Comparison of ENCODE assay signal across 19 mouse cellular contexts in genomic region chr5:123914852-123915251, GRCm38 (mm10). TPM values are rescaled to one million over a fixed set of nuclear protein-coding genes. Genes with fewer than 3 reads are reported as not detected.
DNase-seq lines count a peak whose midpoint lies in the region; ATAC-seq lines count a peak whose summit lies in the region.
"Had no signal": no experiment of that assay in that cellular context is flagged by ENCODE, and none has a peak within 500 bp of the region (broad histone marks: within the 10 kb centered on the region; RNA-seq: fewer than 3 reads in every experiment).

No protein-coding gene starts in this region.

- ATAC-seq in CD4-positive, CD25-positive, alpha-beta regulatory T cell, adult 4 months = peak; percentile 96
- no peak for ATAC-seq in heart, embryonic 11.5 days (replicated peaks; ENCODE audit: insufficient number of reproducible peaks, low FRiP score, low TSS enrichment)

- H3K4me1 ChIP-seq in megakaryocyte, embryonic 14.5 days = peaks cover 38% of the 10 kb centered on the region
- H3K4me1 ChIP-seq in heart, embryonic 11.5 days (ENCODE audit: control insufficient read depth, insufficient read depth, low read length) = peaks cover 3% of the 10 kb centered on the region
- H3K4me1 ChIP-seq: embryonic facial prominence, embryonic 10.5 days; limb, embryonic 13.5 days; neural tube, embryonic 12.5 days; stomach, embryonic 15.5 days had no signal

- H3K36me3 ChIP-seq in megakaryocyte, embryonic 14.5 days (replicated peaks; ENCODE audit: low read length) = peaks cover 89% of the 10 kb centered on the region
- peaks cover 12% of the 10 kb centered on the region for H3K36me3 ChIP-seq in heart, embryonic 11.5 days (ENCODE audit: control insufficient read depth, insufficient read depth, low read length)

- no peak overlapping the region for H3K4me2 ChIP-seq in heart, embryonic 11.5 days
- H3K4me2 ChIP-seq: hindbrain, embryonic 12.5 days; limb, embryonic 13.5 days; neural tube, embryonic 12.5 days; stomach, embryonic 15.5 days had no signal

- no peak overlapping the region for H3K9ac ChIP-seq in heart, embryonic 11.5 days (ENCODE audit: low read depth, low read length)
- H3K9ac ChIP-seq: hindbrain, embryonic 12.5 days; limb, embryonic 13.5 days; neural tube, embryonic 12.5 days; stomach, embryonic 15.5 days had no signal

- 76% methylated on average over 3 of the region's 3 CpGs for WGBS in heart, embryonic 11.5 days (ENCODE audit: insufficient replicate concordance)

- DNase-seq in CD4-positive helper T cell, adult 2 months (ENCODE audit: low read depth, low spot score) = peak; percentile 65
- DNase-seq in adrenal gland, postnatal 25 days = peak; percentile 35
- no peak for DNase-seq in heart, adult 8-10 months (ENCODE audit: low spot score)
- no peak for DNase-seq in lung, postnatal 4 days
- DNase-seq: cerebellum, postnatal 14 days; gastrocnemius, postnatal 10 days; kidney, adult 11 months; kidney, postnatal 10 days; midbrain, embryonic 14.5 days; right cerebral cortex, postnatal 25 days had no signal

- no peaks in the 10 kb centered on the region for H3K9me3 ChIP-seq in megakaryocyte, embryonic 14.5 days
- H3K9me3 ChIP-seq in heart, embryonic 11.5 days (replicated peaks; ENCODE audit: control insufficient read depth, low read length) = no peaks in the 10 kb centered on the region
- H3K9me3 ChIP-seq: embryonic facial prominence, embryonic 10.5 days; hindbrain, embryonic 12.5 days; limb, embryonic 13.5 days; neural tube, embryonic 12.5 days; stomach, embryonic 15.5 days had no signal

- H3K27ac ChIP-seq in heart, embryonic 11.5 days (ENCODE audit: low read depth, low read length) = no peak overlapping the region
- H3K27ac ChIP-seq: embryonic facial prominence, embryonic 10.5 days; hindbrain, embryonic 12.5 days; limb, embryonic 13.5 days; neural tube, embryonic 12.5 days; stomach, embryonic 15.5 days had no signal

- H3K27me3 ChIP-seq in megakaryocyte, embryonic 14.5 days (replicated peaks) = no peaks in the 10 kb centered on the region
- no peaks in the 10 kb centered on the region for H3K27me3 ChIP-seq in heart, embryonic 11.5 days (ENCODE audit: control insufficient read depth, insufficient read depth, low read length)
- H3K27me3 ChIP-seq: hindbrain, embryonic 12.5 days; limb, embryonic 13.5 days; neural tube, embryonic 12.5 days; stomach, embryonic 15.5 days had no signal

- H3K4me3 ChIP-seq in megakaryocyte, embryonic 14.5 days (replicated peaks) = peak overlapping the region; percentile 71
- H3K4me3 ChIP-seq in heart, embryonic 11.5 days (ENCODE audit: low read depth, low read length) = no peak overlapping the region
- H3K4me3 ChIP-seq: embryonic facial prominence, embryonic 10.5 days; hindbrain, embryonic 12.5 days; limb, embryonic 13.5 days; neural tube, embryonic 12.5 days; stomach, embryonic 15.5 days had no signal

RNA-seq across cellular contexts. Expression of gene Denr, which starts 7.9 kb away (rescaled TPM):
- 10 to 100 TPM; 52.8 to 75.2 TPM for polyA plus RNA-seq in CD4-positive, CD25-positive, alpha-beta regulatory T cell, adult 4 months (2017; shearing (Covaris generic))
- total RNA-seq in adrenal gland, postnatal 25 days (2021) = 65.3 and 87.6 TPM in 2 replicates
- 3.0 and 91.3 TPM in 2 replicates for polyA plus RNA-seq in megakaryocyte, embryonic 14.5 days (2012; ENCODE audit: insufficient read depth, low replicate concordance)
- 10 to 100 TPM; 45.9 to 52.4 (median 50.6) TPM for total RNA-seq in heart, adult 8-10 months (2022)
- 104 and 110 TPM in 2 replicates for polyA plus RNA-seq in heart, embryonic 11.5 days (2014; fragmentation: Nextera tagmentation; extraction: Ambion mirVana)

RNA-seq across cellular contexts. Expression of gene Gm43518, which starts 12.4 kb away (rescaled TPM):
- 1 to 10 TPM; 2.7 to 8.0 TPM for polyA plus RNA-seq in CD4-positive, CD25-positive, alpha-beta regulatory T cell, adult 4 months (2017; shearing (Covaris generic))
- total RNA-seq in adrenal gland, postnatal 25 days (2021) = 1.9 TPM in 1 of 2 replicates, not detected in the other
- polyA plus RNA-seq in megakaryocyte, embryonic 14.5 days (2012; ENCODE audit: insufficient read depth, low replicate concordance) = not detected in 2 replicates
- under 1 TPM in 1 of 4 experiments, not detected in 3; 0.92 TPM for total RNA-seq in heart, adult 8-10 months (2022)
- 0.93 and 1.2 TPM in 2 replicates for polyA plus RNA-seq in heart, embryonic 11.5 days (2014; fragmentation: Nextera tagmentation; extraction: Ambion mirVana)

RNA-seq across cellular contexts. Expression of gene Ccdc62, which starts 15.6 kb away (rescaled TPM):
- polyA plus RNA-seq in CD4-positive, CD25-positive, alpha-beta regulatory T cell, adult 4 months (2017; shearing (Covaris generic)) = 10 to 100 TPM in 1 of 2 experiments, 1 to 10 TPM in 1; 9.6 to 16.0 TPM
- 4.9 and 5.0 TPM in 2 replicates for total RNA-seq in adrenal gland, postnatal 25 days (2021)
- polyA plus RNA-seq in megakaryocyte, embryonic 14.5 days (2012; ENCODE audit: insufficient read depth, low replicate concordance) = 2.1 TPM in 1 of 2 replicates, not detected in the other
- 1 to 10 TPM in 3 of 4 experiments, under 1 TPM in 1; 0.60 to 3.8 (median 2.0) TPM for total RNA-seq in heart, adult 8-10 months (2022)
- 6.0 and 6.4 TPM in 2 replicates for polyA plus RNA-seq in heart, embryonic 11.5 days (2014; fragmentation: Nextera tagmentation; extraction: Ambion mirVana)

RNA-seq across cellular contexts. Expression of gene Hcar1, which starts 35.0 kb away (rescaled TPM):
- not detected for polyA plus RNA-seq in CD4-positive, CD25-positive, alpha-beta regulatory T cell, adult 4 months (2017; shearing (Covaris generic))
- total RNA-seq in adrenal gland, postnatal 25 days (2021) = 3.7 and 5.3 TPM in 2 replicates
- polyA plus RNA-seq in megakaryocyte, embryonic 14.5 days (2012; ENCODE audit: insufficient read depth, low replicate concordance) = 0.50 TPM in 1 of 2 replicates, not detected in the other
- under 1 TPM; 0.31 to 0.52 (median 0.42) TPM for total RNA-seq in heart, adult 8-10 months (2022)
- polyA plus RNA-seq in heart, embryonic 11.5 days (2014; fragmentation: Nextera tagmentation; extraction: Ambion mirVana) = 0.06 TPM in 1 of 2 replicates, not detected in the other
- polyA plus RNA-seq: neural tube, embryonic 12.5 days had no signal

RNA-seq across cellular contexts. Expression of gene Hcar2, which starts 49.6 kb away (rescaled TPM):
- polyA plus RNA-seq in CD4-positive, CD25-positive, alpha-beta regulatory T cell, adult 4 months (2017; shearing (Covaris generic)) = under 1 TPM in 1 of 2 experiments, not detected in 1; 0.42 TPM
- total RNA-seq in adrenal gland, postnatal 25 days (2021) = 0.48 and 1.4 TPM in 2 replicates
- polyA plus RNA-seq in megakaryocyte, embryonic 14.5 days (2012; ENCODE audit: insufficient read depth, low replicate concordance) = not detected in 2 replicates
- total RNA-seq in heart, adult 8-10 months (2022) = 1 to 10 TPM in 1 of 4 experiments, under 1 TPM in 2, not detected in 1; 0.12 to 2.0 (median 0.22) TPM
- polyA plus RNA-seq in heart, embryonic 11.5 days (2014; fragmentation: Nextera tagmentation; extraction: Ambion mirVana) = not detected in 2 replicates
- polyA plus RNA-seq: embryonic facial prominence, embryonic 10.5 days; heart, embryonic 14.5 days; hindbrain, embryonic 12.5 days; neural tube, embryonic 12.5 days had no signal

Comparison
In these comparisons a context has a peak if more than half of its experiments do, and no peak if none do; other contexts are left out.
1. DNase-seq: peak in CD4-positive helper T cell, adult 2 months (single experiment) and adrenal gland, postnatal 25 days (single experiment); none in heart, adult 8-10 months (single experiment) and lung, postnatal 4 days (0 of 2).